Mouse (Mus musculus) ovary, postnatal 36 days (tissue): ENCODE measurements at regions not wholly inside any gene's neighbourhood (a gene's known extent, or its start where the extent isn't known, plus 50 kb on each side); places are given as distances from the start of the nearest gene placed in this dataset.
A peak's percentile ranks its signal among the peaks of the same experiment; 100 is the strongest.

Source experiments
- DNase-seq: peaks from one replicate; pipeline ENCODE4 v3.0.0; 2022; ENCODE audit warnings: low spot score, mixed read lengths

DNA sequence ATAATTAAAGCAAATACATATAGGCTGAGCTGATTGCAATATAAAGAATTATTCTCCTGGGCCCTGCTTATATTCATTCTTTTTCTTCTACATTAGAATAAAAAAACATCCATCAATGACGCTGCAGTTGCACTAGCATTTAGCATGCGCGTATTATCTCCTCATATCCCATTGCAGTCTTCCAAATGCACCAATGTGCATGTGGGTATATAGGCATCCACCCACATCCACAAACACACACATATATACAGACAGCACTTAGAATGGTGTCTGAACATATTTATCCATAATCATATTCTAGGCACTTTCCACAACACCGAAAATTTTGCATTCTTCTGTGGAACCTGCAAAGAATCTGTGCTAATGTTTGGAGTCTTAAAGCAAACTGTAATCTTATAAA is 504.4 kb upstream of the Smim15 start:
- no peak for DNase-seq

GRCm38 (mm10) chr13:107539326-107539725 is 504.9 kb upstream of the Smim15 start:
- no peak for DNase-seq

DNA sequence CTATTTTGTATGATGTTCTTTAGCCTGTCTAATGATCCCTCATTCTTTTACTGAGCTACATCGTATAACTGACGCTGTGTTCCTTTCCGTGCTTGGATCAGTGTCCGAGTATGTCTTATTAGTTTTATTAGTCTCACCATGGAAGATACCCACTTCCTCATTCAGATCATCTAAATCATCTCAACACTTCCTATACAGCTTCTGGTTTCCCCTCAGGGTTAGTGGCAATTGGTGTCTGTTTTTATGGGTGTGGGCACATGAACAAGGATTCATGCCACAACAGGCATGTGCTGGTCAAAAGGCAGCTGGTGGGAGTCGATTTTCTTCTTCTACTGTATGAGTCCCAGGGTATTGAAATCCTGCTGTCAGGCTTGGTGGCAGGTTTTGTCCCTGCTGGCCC is 509.0 kb upstream of the Smim15 start:
- no peak for DNase-seq

DNA sequence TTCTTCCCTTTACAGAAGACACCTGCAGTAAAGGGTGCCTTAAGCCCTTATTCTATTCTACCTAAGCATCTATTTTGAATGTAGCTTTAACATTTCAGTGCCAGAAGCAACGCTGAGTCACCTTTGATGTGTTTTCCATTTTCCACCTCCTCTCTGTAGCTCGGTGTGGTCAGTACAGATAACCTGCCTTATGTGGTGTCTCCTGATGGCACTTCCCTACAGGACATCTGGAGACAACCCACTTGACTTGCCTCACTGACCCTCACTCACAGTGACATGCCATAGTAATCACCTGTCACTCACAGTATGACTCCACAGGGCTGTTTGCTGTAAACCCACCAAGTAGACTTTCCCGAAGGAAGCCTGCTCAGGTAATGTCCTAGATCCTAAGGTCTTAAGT is 510.9 kb upstream of the Smim15 start:
- no peak for DNase-seq

- no peak for DNase-seq
These were observed 509.6 kb upstream of the Kif2a start for GRCm38 (mm10) chr13:107531528-107531927.

GRCm38 (mm10) chr13:107531026-107531425 is 509.1 kb upstream of the Kif2a start:
- DNase-seq: no peak

DNA sequence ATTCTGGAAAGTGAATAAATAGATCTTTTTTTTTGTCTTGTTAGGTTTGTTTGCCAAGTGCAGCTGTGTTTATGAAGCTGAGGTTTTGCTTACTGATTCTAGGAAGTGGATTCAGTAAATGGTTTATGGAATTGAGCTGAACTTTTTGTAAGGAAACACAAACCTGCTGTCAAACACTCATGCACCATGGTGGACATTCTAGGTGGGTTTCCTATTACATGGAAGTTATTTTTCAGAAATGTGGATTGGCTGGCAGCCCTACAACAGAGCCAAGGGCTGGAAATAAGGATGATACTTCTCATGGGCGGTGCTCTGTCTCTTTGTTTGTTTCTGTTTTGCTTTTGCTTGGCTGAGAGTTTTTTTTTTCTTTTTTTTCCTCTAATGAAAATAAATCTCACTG is 508.5 kb upstream of the Kif2a start:
- no peak for DNase-seq

GRCm38 (mm10) chr13:107528724-107529456 is 507.0 kb upstream of the Kif2a start:
- no peak for DNase-seq

- no peak for DNase-seq
These were observed 501.0 kb upstream of the Kif2a start for GRCm38 (mm10) chr13:107522942-107523341.

GRCm38 (mm10) chr13:107514236-107514635 is 492.3 kb upstream of the Kif2a start:
- DNase-seq: no peak

DNA sequence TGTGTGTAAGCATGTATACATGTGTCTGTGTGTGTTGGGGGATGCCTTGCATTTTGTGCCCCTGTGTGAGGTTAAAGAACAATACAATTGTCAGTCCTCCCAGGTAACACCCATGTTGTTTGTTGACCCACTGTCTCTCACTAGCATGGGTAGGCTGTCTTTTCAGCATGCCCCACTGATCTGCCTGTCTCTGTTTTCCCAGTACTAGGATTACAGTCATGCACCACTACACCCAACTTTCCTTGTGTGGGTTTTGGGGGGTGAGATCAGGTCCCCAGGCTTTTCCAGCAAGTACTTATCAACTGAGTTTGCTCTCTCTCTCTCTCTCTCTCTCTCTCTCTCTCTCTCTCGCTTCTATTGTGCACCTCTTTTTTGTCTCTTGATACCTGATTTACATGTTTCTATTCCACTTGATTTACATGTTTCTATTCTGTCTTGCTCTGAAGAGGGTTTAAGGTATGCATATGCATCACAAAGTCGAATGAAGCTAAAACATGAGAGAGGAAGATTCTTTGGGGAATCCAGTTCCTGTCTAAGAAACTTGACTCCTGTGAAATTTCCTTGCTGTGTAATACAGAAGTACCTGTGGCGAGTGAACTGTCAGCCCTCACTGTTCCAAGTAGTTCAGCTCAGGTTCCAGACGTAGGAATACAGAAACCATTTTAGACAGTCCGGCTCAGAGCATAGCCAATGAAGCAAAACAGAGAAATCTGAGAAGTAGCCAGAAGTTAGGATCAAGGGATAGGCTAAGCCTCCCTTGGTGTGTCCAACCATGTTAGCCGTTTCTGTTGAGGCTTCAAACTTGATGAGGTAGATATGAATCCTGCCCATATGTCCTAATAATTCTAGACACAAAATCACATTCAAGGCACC is 491.6 kb upstream of the Kif2a start:
- DNase-seq: no peak

DNA sequence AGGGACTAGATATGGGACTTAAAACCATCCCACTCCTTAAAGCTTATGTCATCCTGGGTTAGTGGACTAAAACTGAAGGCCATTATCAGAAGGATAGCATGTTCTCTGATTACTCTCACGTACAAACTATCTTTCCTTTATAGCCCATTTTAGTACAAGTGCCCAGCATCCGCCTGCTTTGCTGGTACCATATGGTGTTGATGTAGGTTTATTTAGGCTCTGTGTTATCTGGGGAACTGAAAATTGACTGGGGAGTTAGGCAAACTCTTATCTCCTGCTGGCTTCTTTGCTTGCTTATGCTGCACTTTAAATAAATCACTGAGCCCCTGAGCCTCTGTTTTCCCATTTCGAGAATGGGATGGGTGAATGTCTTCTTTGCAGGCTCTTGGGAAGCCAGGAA is 485.4 kb upstream of the Kif2a start:
- DNase-seq: no peak

DNA sequence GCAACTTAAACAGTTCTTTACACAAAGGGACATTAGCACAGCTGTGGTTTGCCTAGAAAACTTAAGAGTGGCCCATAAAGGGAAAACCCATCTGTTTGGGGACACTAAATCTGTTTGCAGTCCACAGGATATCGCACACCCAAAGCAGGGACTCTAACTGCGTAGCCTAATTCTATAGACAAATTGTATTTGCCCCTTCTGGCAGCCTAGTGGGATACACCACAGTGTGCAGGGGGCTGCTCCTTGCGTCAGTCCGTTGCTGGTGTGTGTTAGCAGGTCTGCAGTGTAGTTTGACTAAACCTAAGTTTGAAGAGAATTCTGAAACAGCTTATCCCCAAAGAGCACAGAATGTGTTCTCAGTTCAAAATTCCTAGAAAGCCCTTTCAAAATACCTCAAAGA is 484.9 kb upstream of the Kif2a start:
- DNase-seq: no peak

GRCm38 (mm10) chr13:107505318-107505717 is 483.4 kb upstream of the Kif2a start:
- DNase-seq: no peak

GRCm38 (mm10) chr13:107502261-107502660 is 480.3 kb upstream of the Kif2a start:
- no peak for DNase-seq

DNA sequence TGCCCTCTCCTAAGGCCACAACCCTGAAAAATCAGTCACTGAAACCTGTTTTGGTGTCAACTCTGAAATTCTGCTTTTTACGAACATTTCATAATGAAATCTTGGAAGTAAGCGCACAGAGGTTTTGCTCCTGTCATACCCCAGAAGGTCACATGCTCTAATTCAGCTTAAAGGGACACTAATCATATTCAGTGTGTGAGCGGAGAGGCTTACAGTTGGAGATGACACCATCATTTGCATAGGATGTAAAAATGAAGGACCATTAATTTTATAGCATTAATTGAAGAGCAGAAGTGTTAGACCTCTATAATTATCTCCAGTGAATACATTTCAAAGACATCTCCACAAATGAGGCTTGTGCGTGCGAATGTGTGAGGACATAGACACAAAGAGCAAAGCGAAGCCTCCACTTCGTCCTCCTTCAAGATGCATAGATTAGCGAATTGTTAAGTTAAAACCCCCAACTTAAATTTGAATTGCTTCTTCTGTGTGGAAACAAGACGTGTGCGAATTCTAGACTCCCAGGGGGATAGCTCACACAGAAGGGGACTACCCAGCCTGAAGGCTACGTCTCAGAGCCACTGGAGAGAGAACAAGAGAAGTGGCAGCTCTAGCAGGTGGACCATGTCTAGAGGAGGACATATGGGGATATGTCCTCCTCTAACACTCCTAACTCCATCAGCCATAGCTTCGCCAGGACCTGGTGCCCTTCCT is 479.0 kb upstream of the Kif2a start:
- DNase-seq: no peak

GRCm38 (mm10) chr13:107499296-107499695 is 477.4 kb upstream of the Kif2a start:
- DNase-seq: no peak

- no peak for DNase-seq
These were observed 473.3 kb upstream of the Kif2a start for GRCm38 (mm10) chr13:107495161-107495732.

DNA sequence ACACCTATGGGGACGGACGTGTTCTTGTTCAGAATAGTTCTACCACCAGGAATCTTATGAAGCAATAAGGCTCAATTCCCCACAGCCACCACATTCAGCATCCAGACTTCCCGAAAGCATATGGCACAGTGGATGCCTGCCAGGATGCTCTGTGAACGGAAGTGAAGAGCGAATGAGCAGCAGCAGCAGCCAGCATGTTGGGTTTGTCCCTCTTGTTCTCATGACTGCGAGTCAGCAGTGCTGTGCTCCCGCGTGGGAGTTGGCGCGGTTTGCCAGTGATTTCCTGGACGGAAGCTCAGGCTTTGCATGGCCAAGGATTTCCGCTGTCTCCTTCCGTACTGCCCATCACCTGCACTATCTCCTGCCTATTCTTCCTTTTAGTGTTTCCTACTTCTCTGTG is 471.8 kb upstream of the Kif2a start:
- peak; percentile 23 for DNase-seq

DNA sequence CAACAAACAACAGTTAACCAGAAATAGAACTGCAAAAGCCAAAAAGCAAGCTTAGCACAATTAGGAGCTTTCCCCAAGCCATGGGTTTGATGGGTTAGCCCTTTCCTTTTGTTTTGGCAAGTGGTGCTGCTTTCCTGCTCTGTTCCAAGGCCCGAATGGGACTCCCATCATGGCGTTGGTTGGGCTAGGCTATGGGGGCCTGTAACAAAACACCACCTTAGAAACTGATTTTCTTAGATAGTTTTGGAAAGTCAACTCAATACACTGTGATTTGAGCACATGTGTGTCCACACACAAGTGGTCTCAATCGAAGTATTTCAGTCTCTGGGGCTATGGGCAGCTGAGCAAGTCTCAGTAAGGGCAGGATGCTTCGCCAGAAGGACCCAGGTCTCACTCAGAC is 470.5 kb upstream of the Kif2a start:
- no peak for DNase-seq

GRCm38 (mm10) chr13:107491423-107491822 is 469.5 kb upstream of the Kif2a start:
- no peak for DNase-seq

DNA sequence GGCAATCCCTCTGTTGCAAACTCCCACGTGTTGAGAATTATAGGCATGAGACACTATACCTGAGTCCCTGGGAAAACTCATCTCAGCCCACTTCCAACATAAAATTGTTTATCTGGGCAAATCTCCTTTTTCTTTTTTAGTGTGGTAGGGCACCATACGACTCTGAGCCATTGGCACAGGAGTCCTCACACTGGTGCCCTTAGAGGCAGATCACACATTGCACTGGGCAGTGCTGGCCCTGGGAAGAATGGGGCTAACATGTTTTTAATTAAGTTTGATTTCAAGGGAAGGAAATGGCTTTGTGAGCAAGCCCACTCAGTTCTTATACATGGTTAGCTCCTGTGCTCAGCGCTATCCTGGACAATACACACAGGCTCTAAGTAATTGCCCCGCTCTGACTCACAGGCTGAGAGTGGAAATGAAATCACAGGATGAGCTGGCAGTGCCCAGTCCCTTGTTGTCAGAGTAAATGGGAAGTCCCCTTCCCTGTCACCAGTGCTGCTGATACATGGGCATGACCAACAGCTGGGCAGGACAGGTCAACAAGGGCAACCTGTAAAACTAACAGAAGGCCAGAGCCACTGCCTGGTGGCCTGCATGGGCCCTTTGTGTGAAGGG is 463.6 kb upstream of the Kif2a start:
- no peak for DNase-seq
